Mouse (Mus musculus) liver, adult 2 months (tissue): Measurements from ENCODE around the gene Tmco1.

Experiments used
- CTCF ChIP-seq: fragments of 200-500 bp; IDR thresholded peaks from 2 replicates; pipeline ENCODE4 v1.5.1; 2011; ENCODE audit warnings: low read depth, low read length, control low read depth
- POLR2A ChIP-seq: fragments of 200-500 bp; IDR thresholded peaks from 2 replicates; pipeline ENCODE4 v1.6.1; 2011; ENCODE audit warnings: low read length, control low read depth; ENCODE audit not compliant: insufficient read depth; ENCODE audit errors: extremely low read depth

- TF ChIP-seq CTCF (no peak), POLR2A (no peak)
These were observed 33.4 kb upstream of the Tmco1 start for GRCm38 (mm10) chr1:167274646-167275390.
